Mouse (Mus musculus): ENCODE measurements at regions not wholly inside any gene's neighbourhood (a gene's known extent, or its start where the extent isn't known, plus 50 kb on each side); places are given as distances from the start of the nearest gene placed in this dataset.

DNA sequence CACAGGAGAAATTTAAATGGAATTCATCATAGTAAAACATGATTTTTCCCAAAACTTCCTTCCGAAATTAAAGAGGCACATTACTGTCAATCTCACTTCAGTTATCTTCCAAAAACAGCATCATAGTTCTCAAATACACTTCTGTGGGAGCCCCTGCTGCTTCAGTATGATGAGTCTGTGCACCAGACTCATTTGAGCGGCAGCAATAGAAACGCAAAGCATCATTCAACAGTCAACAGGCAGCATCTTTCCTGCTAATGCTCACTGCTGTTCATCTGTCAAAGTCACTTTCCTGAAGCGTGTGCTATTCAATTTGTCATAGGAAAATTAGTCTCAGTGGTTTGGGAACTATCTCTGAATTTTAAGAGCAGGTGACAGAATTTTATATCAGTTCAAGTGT, 542.1 kb downstream of the Nebl start:
- Histone ChIP-seq H3K27me3 (ENCODE audit: control insufficient read depth, insufficient read depth, low read length) (no peaks in the 10 kb centered on the region), H3K9ac (replicated peaks; ENCODE audit: low read length) (no peak overlapping the region), H3K4me3 (replicated peaks; ENCODE audit: low read depth, low read length) (no peak overlapping the region), H3K4me2 (ENCODE audit: low read length) (no peak overlapping the region), H3K9me3 (ENCODE audit: control insufficient read depth, low read length) (no peaks in the 10 kb centered on the region), H3K27ac (replicated peaks; ENCODE audit: low read depth, low read length) (no peak overlapping the region), H3K4me1 (ENCODE audit: control insufficient read depth, insufficient read depth, low read length) (no peaks in the 10 kb centered on the region), H3K36me3 (ENCODE audit: control insufficient read depth, insufficient read depth, low read length) (no peaks in the 10 kb centered on the region)
- ATAC-seq (ENCODE audit: low FRiP score, low TSS enrichment) = no peak
- WGBS = 86% methylated on average over 4 of the region's 4 CpGs
- no peak for DNase-seq

DNA sequence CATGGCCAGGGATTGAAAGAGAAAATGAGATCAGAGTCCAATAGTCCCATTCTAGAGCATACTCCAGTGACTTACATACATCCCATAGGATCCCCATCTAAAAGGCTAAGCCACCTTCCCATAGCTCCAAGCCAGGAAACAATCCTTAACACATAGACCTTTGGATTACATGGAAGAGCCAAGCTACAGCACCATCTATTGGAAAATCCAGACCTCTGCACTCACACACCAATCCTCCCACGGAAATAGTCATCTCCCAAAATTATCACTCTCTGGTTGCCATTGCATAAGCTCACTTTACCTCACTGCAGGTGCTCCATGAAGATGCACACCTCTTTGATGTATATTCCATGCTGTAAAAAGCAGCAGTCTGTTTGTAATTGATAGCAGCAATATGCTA, 543.4 kb downstream of the Nebl start:
- no peak overlapping the region for H3K4me3 ChIP-seq (replicated peaks; ENCODE audit: low read depth, low read length)
- H3K4me2 ChIP-seq (ENCODE audit: low read length) = no peak overlapping the region
- H3K9me3 ChIP-seq (ENCODE audit: control insufficient read depth, low read length) = no peaks in the 10 kb centered on the region
- H3K27me3 ChIP-seq (ENCODE audit: control insufficient read depth, insufficient read depth, low read length) = no peaks in the 10 kb centered on the region
- ATAC-seq (ENCODE audit: low FRiP score, low TSS enrichment) (no peak), DNase-seq (no peak)
- H3K9ac ChIP-seq (replicated peaks; ENCODE audit: low read length) = no peak overlapping the region
- WGBS = 70% methylated on average over 1 of the region's 1 CpGs
- no peaks in the 10 kb centered on the region for H3K4me1 ChIP-seq (ENCODE audit: control insufficient read depth, insufficient read depth, low read length)
- no peak overlapping the region for H3K27ac ChIP-seq (replicated peaks; ENCODE audit: low read depth, low read length)
- no peaks in the 10 kb centered on the region for H3K36me3 ChIP-seq (ENCODE audit: control insufficient read depth, insufficient read depth, low read length)

DNA sequence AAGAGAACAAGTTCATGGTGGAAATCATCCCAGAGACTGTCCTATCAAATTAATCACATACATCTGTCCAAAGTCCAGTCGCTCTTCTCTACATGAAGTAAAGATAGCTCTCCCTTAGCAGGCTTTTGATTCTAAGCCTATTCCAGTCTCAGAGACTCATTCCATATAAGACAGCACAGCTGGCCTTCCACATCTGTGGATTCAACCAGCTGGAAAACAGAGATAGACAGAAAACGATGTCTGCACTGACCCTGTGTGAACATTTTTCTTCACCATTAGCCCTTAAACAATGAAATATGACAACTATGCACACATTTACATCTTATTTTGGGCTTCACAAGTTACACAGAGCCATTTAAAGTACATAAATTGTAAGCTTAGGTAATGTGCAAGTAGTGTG, 547.6 kb downstream of the Nebl start:
- WGBS = 81% methylated on average over 2 of the region's 2 CpGs
- Histone ChIP-seq H3K36me3 (ENCODE audit: control insufficient read depth, insufficient read depth, low read length) (no peaks in the 10 kb centered on the region), H3K4me3 (replicated peaks; ENCODE audit: low read depth, low read length) (no peak overlapping the region), H3K4me1 (ENCODE audit: control insufficient read depth, insufficient read depth, low read length) (no peaks in the 10 kb centered on the region), H3K27me3 (ENCODE audit: control insufficient read depth, insufficient read depth, low read length) (no peaks in the 10 kb centered on the region), H3K9me3 (ENCODE audit: control insufficient read depth, low read length) (no peaks in the 10 kb centered on the region), H3K4me2 (ENCODE audit: low read length) (no peak overlapping the region), H3K27ac (replicated peaks; ENCODE audit: low read depth, low read length) (no peak overlapping the region), H3K9ac (replicated peaks; ENCODE audit: low read length) (no peak overlapping the region)
- DNase-seq (no peak), ATAC-seq (ENCODE audit: low FRiP score, low TSS enrichment) (no peak)

DNA sequence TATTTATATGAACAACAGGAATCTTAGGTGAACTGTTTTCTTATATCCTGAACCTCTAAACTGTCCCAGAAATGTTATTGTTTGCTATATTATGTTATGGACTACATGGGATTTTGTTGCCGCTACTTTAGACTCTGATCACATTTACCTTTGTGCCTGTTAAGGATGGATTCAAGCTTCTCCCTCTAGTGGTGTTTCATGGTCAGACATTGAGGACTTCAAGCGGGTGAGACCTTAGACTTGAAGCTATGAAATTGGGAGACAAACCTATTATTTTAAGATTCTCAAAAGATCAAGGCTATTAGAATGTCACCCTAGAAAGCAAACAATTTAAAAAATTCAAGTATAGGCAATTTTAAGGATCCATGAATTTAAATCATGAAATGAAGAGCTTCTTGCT, 549.7 kb downstream of the Nebl start:
- H3K36me3 ChIP-seq (ENCODE audit: control insufficient read depth, insufficient read depth, low read length) = no peaks in the 10 kb centered on the region
- H3K9me3 ChIP-seq (ENCODE audit: control insufficient read depth, low read length) = no peaks in the 10 kb centered on the region
- WGBS = 92% methylated on average over 2 of the region's 2 CpGs
- no peaks in the 10 kb centered on the region for H3K27me3 ChIP-seq (ENCODE audit: control insufficient read depth, insufficient read depth, low read length)
- no peak overlapping the region for H3K4me3 ChIP-seq (replicated peaks; ENCODE audit: low read depth, low read length)
- H3K27ac ChIP-seq (replicated peaks; ENCODE audit: low read depth, low read length) = no peak overlapping the region
- H3K9ac ChIP-seq (replicated peaks; ENCODE audit: low read length) = no peak overlapping the region
- H3K4me2 ChIP-seq (ENCODE audit: low read length) = no peak overlapping the region
- no peaks in the 10 kb centered on the region for H3K4me1 ChIP-seq (ENCODE audit: control insufficient read depth, insufficient read depth, low read length)
- DNase-seq (no peak), ATAC-seq (ENCODE audit: low FRiP score, low TSS enrichment) (no peak)

DNA sequence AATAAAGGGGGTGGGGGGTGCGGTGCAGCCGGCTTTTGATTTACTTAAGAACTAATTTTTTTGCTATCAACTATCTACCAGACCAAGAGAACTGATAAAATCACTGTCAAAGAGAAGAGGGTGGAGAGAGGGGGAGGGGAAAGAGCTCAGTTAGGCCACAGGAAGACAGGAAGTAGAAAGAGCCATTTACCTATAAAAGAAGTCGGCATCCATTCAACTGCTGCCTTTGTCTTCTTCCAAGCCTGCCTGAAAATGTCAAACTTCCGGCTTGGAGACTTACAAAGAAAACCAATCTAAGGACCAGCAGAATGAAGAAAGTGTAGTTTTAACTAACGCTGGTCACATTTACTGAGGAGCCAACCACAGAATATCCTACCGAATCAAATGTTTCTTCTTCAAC, 562.4 kb downstream of the Nebl start:
- ATAC-seq (ENCODE audit: low FRiP score, low TSS enrichment) = no peak
- Histone ChIP-seq H3K9me3 (ENCODE audit: control insufficient read depth, low read length) (no peaks in the 10 kb centered on the region), H3K27me3 (ENCODE audit: control insufficient read depth, insufficient read depth, low read length) (no peaks in the 10 kb centered on the region), H3K9ac (replicated peaks; ENCODE audit: low read length) (no peak overlapping the region), H3K27ac (replicated peaks; ENCODE audit: low read depth, low read length) (no peak overlapping the region), H3K4me1 (ENCODE audit: control insufficient read depth, insufficient read depth, low read length) (no peaks in the 10 kb centered on the region), H3K4me2 (ENCODE audit: low read length) (no peak overlapping the region), H3K4me3 (replicated peaks; ENCODE audit: low read depth, low read length) (no peak overlapping the region), H3K36me3 (ENCODE audit: control insufficient read depth, insufficient read depth, low read length) (no peaks in the 10 kb centered on the region)
- DNase-seq = no peak
- WGBS = 92% methylated on average over 6 of the region's 6 CpGs

DNA sequence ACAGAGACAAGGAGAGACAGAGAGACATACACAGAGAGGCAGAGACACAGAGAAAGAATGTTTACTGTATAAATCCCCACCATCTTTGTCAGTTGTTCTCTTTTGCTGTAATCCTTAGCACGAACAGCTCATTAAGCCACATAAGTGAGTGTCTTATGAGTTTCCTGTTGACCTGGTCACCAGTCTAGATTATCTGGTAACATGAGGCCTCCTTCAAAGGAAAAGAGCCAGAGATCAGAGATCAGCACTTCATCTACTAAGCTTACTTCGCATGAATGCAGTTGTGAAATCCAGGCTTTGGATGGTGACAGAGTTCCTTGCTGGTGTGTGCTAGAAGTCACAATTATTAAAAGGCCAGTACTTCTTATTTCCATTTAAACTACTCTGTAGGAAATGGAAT, 566.2 kb downstream of the Nebl start:
- no peaks in the 10 kb centered on the region for H3K36me3 ChIP-seq (ENCODE audit: control insufficient read depth, insufficient read depth, low read length)
- ATAC-seq (ENCODE audit: low FRiP score, low TSS enrichment) (no peak), DNase-seq (no peak)
- WGBS = 82% methylated on average over 2 of the region's 2 CpGs
- no peak overlapping the region for H3K27ac ChIP-seq (replicated peaks; ENCODE audit: low read depth, low read length)
- H3K9ac ChIP-seq (replicated peaks; ENCODE audit: low read length) = no peak overlapping the region
- no peak overlapping the region for H3K4me3 ChIP-seq (replicated peaks; ENCODE audit: low read depth, low read length)
- H3K9me3 ChIP-seq (ENCODE audit: control insufficient read depth, low read length) = no peaks in the 10 kb centered on the region
- no peak overlapping the region for H3K4me2 ChIP-seq (ENCODE audit: low read length)
- H3K27me3 ChIP-seq (ENCODE audit: control insufficient read depth, insufficient read depth, low read length) = no peaks in the 10 kb centered on the region
- H3K4me1 ChIP-seq (ENCODE audit: control insufficient read depth, insufficient read depth, low read length) = no peaks in the 10 kb centered on the region

DNA sequence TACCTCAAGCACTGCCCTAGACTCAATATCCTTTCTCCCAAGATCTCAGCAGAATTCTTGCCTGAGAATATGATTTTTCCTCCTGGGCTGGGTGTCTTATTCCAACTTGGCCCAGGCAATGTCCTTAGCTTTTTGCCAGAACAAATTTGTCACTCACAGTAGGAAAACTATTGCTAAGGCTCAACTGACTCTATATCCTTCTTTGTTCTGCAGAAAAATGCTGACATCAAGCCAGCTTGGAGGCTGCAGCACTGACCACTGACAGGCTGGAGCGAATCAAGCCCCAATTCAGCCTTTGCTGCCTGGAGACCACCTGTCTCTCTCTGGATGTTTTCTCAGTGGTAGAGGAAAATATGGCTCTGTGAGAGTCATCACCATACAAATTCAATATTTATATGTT, 572.8 kb downstream of the Nebl start:
- no peak for ATAC-seq (ENCODE audit: low FRiP score, low TSS enrichment)

DNA sequence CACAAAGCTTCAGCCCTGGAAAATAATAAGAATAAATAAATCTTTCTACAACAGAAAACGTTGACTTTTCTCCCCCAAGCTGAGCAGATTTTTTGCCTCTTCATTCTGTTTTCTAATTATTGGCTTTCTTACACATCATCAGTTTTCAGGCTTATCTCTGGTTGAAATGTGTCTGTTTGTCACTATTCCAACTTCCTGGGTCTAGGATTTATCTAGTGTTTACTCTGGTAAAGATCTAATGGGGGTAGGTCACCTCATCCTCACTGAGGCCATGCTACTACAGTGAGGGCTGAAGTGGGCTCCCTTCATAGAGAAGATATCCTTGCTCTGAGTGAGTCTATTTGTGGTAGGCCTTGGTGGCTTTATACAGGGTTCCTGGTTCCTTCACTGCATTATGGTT, 573.9 kb downstream of the Nebl start:
- DNase-seq (no peak), ATAC-seq (ENCODE audit: low FRiP score, low TSS enrichment) (no peak)
- Histone ChIP-seq H3K4me2 (ENCODE audit: low read length) (no peak overlapping the region), H3K36me3 (ENCODE audit: control insufficient read depth, insufficient read depth, low read length) (no peaks in the 10 kb centered on the region), H3K9me3 (ENCODE audit: control insufficient read depth, low read length) (no peaks in the 10 kb centered on the region), H3K27me3 (ENCODE audit: control insufficient read depth, insufficient read depth, low read length) (no peaks in the 10 kb centered on the region), H3K4me1 (ENCODE audit: control insufficient read depth, insufficient read depth, low read length) (no peaks in the 10 kb centered on the region), H3K27ac (replicated peaks; ENCODE audit: low read depth, low read length) (no peak overlapping the region), H3K9ac (replicated peaks; ENCODE audit: low read length) (no peak overlapping the region), H3K4me3 (replicated peaks; ENCODE audit: low read depth, low read length) (no peak overlapping the region)
- WGBS = 75% methylated on average over 1 of the region's 1 CpGs

More for the DNA sequence above, 572.8 kb downstream of the Nebl start:
- Histone ChIP-seq H3K9me3 (ENCODE audit: control insufficient read depth, low read length) (no peaks in the 10 kb centered on the region), H3K27ac (replicated peaks; ENCODE audit: low read depth, low read length) (no peak overlapping the region), H3K4me2 (ENCODE audit: low read length) (no peak overlapping the region), H3K4me3 (replicated peaks; ENCODE audit: low read depth, low read length) (no peak overlapping the region), H3K4me1 (ENCODE audit: control insufficient read depth, insufficient read depth, low read length) (no peaks in the 10 kb centered on the region), H3K27me3 (ENCODE audit: control insufficient read depth, insufficient read depth, low read length) (no peaks in the 10 kb centered on the region), H3K36me3 (ENCODE audit: control insufficient read depth, insufficient read depth, low read length) (no peaks in the 10 kb centered on the region), H3K9ac (replicated peaks; ENCODE audit: low read length) (no peak overlapping the region)
- WGBS = 79% methylated on average over 1 of the region's 1 CpGs
- no peak for DNase-seq

DNA sequence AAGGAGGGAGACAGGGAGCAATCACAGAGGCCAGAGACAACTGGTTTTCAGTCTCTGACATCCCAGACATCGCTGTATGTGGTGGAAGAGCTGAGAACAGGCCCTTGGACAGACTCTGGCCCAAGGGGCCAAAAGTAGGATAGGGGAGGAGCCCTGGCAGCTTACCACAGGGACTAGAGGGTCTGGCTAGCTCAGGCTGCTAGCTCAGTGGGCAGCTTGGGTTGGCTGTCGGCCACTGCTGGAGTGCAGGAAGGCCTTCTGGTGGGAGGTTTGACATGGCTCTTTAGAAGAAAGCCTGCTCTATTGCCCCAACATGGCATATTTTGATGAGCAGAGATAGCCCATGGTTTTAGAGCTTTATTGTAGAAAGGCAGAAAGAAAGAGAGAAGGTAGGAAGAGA, 575.7 kb downstream of the Nebl start:
- 85% methylated on average over 2 of the region's 2 CpGs for WGBS
- no peak for DNase-seq
- ATAC-seq (ENCODE audit: low FRiP score, low TSS enrichment) = no peak; the same call in 1 of the 2 replicates

More for the DNA sequence above, 575.7 kb downstream of the Nebl start:
- Histone ChIP-seq H3K36me3 (ENCODE audit: control insufficient read depth, insufficient read depth, low read length) (no peaks in the 10 kb centered on the region), H3K4me3 (replicated peaks; ENCODE audit: low read depth, low read length) (no peak overlapping the region), H3K27ac (replicated peaks; ENCODE audit: low read depth, low read length) (no peak overlapping the region), H3K27me3 (ENCODE audit: control insufficient read depth, insufficient read depth, low read length) (no peaks in the 10 kb centered on the region), H3K9me3 (ENCODE audit: control insufficient read depth, low read length) (no peaks in the 10 kb centered on the region), H3K4me2 (ENCODE audit: low read length) (no peak overlapping the region), H3K9ac (replicated peaks; ENCODE audit: low read length) (no peak overlapping the region), H3K4me1 (ENCODE audit: control insufficient read depth, insufficient read depth, low read length) (no peaks in the 10 kb centered on the region)
